Mouse (Mus musculus) MEL (cell line): ENCODE results near the gene Gabbr2. TPM values are rescaled to one million over a fixed set of nuclear protein-coding genes. Genes with fewer than 3 reads are reported as not detected.

Experiments
- DNase-seq: peaks from one replicate; pipeline ENCODE4 v3.0.0; 2011; ENCODE audit warnings: low read depth, low spot score
- H3K27ac ChIP-seq: 2 replicates; pipeline ENCODE4 v1.5.1; 2012; ENCODE audit warnings: low read depth, mild to moderate bottlenecking, control low read depth, low read length, moderate library complexity; ENCODE audit not compliant: control insufficient read depth
- H3K27me3 ChIP-seq, 2 experiments: fragments of 150-350 bp in 1 of 2; sonication (generic) in 1 of 2; 2 replicates each; pipeline ENCODE4 v1.6.1; 2012; ENCODE audit warnings: low read length in 2 of 2, mild to moderate bottlenecking in 2 of 2, improper control_type of control experiment in 1 of 2, moderate library complexity in 1 of 2; ENCODE audit not compliant: insufficient read depth in 2 of 2, control insufficient read depth in 1 of 2
- H3K36me3 ChIP-seq, 2 experiments: 2 replicates each; pipeline ENCODE4 v1.6.1; 2012 to 2014; ENCODE audit warnings: low read length in 2 of 2, improper control_type of control experiment in 1 of 2, inconsistent platforms in 1 of 2, mild to moderate bottlenecking in 1 of 2; ENCODE audit not compliant: insufficient read depth in 2 of 2, control insufficient read depth in 1 of 2
- H3K4me1 ChIP-seq, 2 experiments: fragments of 150-350 bp in 1 of 2; sonication (generic) in 1 of 2; 2 replicates each; pipeline ENCODE4 v1.6.1; 2012; ENCODE audit warnings: low read length in 2 of 2, improper control_type of control experiment in 1 of 2, mild to moderate bottlenecking in 1 of 2; ENCODE audit not compliant: insufficient read depth in 2 of 2, control insufficient read depth in 1 of 2
- H3K4me3 ChIP-seq, 2 experiments: fragments of 150-350 bp in 1 of 2; sonication (generic) in 1 of 2; 2 replicates each; pipeline ENCODE4 v1.5.1; 2012; ENCODE audit warnings: low read depth in 2 of 2, low read length in 2 of 2, mild to moderate bottlenecking in 2 of 2, moderate library complexity in 2 of 2, control low read depth in 1 of 2, improper control_type of control experiment in 1 of 2; ENCODE audit not compliant: control insufficient read depth in 1 of 2, insufficient read depth in 1 of 2
- H3K79me2 ChIP-seq: 2 replicates; pipeline ENCODE4 v1.6.1; 2012; ENCODE audit warnings: mild to moderate bottlenecking, low read length, moderate library complexity; ENCODE audit not compliant: control insufficient read depth, poor library complexity, insufficient read depth
- H3K9ac ChIP-seq: 2 replicates; pipeline ENCODE4 v1.6.1; 2012; ENCODE audit warnings: low read depth, mild to moderate bottlenecking, control low read depth, low read length, moderate library complexity; ENCODE audit not compliant: control insufficient read depth, poor library complexity, severe bottlenecking
- H3K9me3 ChIP-seq: fragments of 150-350 bp; sonication (generic); replicated peaks from 2 replicates; pipeline ENCODE4 v1.6.1; 2012; ENCODE audit warnings: mild to moderate bottlenecking, low read length, improper control_type of control experiment, moderate library complexity; ENCODE audit not compliant: insufficient read depth
- BHLHE40 ChIP-seq: IDR thresholded peaks from 2 replicates; pipeline ENCODE4 v1.6.1; 2012; ENCODE audit warnings: low read depth, mild to moderate bottlenecking, inconsistent platforms, low read length, improper control_type of control experiment, borderline replicate concordance
- CHD1 ChIP-seq: IDR thresholded peaks from 2 replicates; pipeline ENCODE4 v1.6.1; 2012; ENCODE audit warnings: low read depth, mild to moderate bottlenecking, inconsistent platforms, low read length, improper control_type of control experiment
- CHD2 ChIP-seq: IDR thresholded peaks from 2 replicates; pipeline ENCODE4 v1.6.1; 2011; ENCODE audit warnings: low read length, improper control_type of control experiment
- CTCF ChIP-seq, 3 experiments: IDR thresholded peaks in 2 of 3; conservative IDR thresholded peaks in 1 of 3; 2 replicates each; pipeline ENCODE4 v1.5.1; 2011 to 2012; ENCODE audit warnings: low read length in 3 of 3, low read depth in 2 of 3, mild to moderate bottlenecking in 2 of 3, improper control_type of control experiment in 1 of 3, inconsistent platforms in 1 of 3, mixed read lengths in 1 of 3, moderate library complexity in 1 of 3; ENCODE audit not compliant: control insufficient read depth in 1 of 3, insufficient read depth in 1 of 3, poor library complexity in 1 of 3, severe bottlenecking in 1 of 3
- EP300 ChIP-seq, 2 experiments: IDR thresholded peaks; 2 replicates each; pipeline ENCODE4 v1.6.1; 2011; ENCODE audit warnings: improper control_type of control experiment in 2 of 2, low read length in 2 of 2, low read depth in 1 of 2, mild to moderate bottlenecking in 1 of 2
- ETS1 ChIP-seq: IDR thresholded peaks from 2 replicates; pipeline ENCODE4 v1.6.1; 2012; ENCODE audit warnings: low read depth, mild to moderate bottlenecking, inconsistent platforms, low read length, improper control_type of control experiment, moderate library complexity
- GATA1 ChIP-seq: IDR thresholded peaks from 2 replicates; pipeline ENCODE4 v1.6.1; 2011; ENCODE audit warnings: low read depth, low read length, improper control_type of control experiment
- KAT2A ChIP-seq: conservative IDR thresholded peaks from 2 replicates; pipeline ENCODE4 v1.6.1; 2012; ENCODE audit warnings: low read depth, low read length, improper control_type of control experiment, inconsistent platforms
- MAFK ChIP-seq: IDR thresholded peaks from 2 replicates; pipeline ENCODE4 v1.6.1; 2011; ENCODE audit warnings: low read depth, mild to moderate bottlenecking, low read length, improper control_type of control experiment, borderline replicate concordance
- MAX ChIP-seq: IDR thresholded peaks from 2 replicates; pipeline ENCODE4 v1.6.1; 2011; ENCODE audit warnings: low read length, improper control_type of control experiment
- MAZ ChIP-seq: IDR thresholded peaks from 2 replicates; pipeline ENCODE4 v1.6.1; 2012; ENCODE audit warnings: low read depth, mild to moderate bottlenecking, inconsistent platforms, low read length, improper control_type of control experiment
- MXI1 ChIP-seq: IDR thresholded peaks from 2 replicates; pipeline ENCODE4 v1.6.1; 2011; ENCODE audit warnings: mild to moderate bottlenecking, low read depth, low read length, improper control_type of control experiment
- MYB ChIP-seq: IDR thresholded peaks from 2 replicates; pipeline ENCODE4 v1.6.1; 2011; ENCODE audit warnings: mild to moderate bottlenecking, low read depth, low read length, improper control_type of control experiment
- MYC ChIP-seq: IDR thresholded peaks from 2 replicates; pipeline ENCODE4 v1.6.1; 2011; ENCODE audit warnings: low read depth, mild to moderate bottlenecking, low read length, improper control_type of control experiment, moderate library complexity
- NELFE ChIP-seq: IDR thresholded peaks from 2 replicates; pipeline ENCODE4 v1.6.1; 2011; ENCODE audit warnings: low read depth, low read length, improper control_type of control experiment
- NRF1 ChIP-seq: IDR thresholded peaks from 2 replicates; pipeline ENCODE4 v1.6.1; 2014; ENCODE audit warnings: low read depth, mild to moderate bottlenecking, inconsistent platforms, low read length, improper control_type of control experiment, moderate library complexity; ENCODE audit not compliant: poor library complexity, insufficient read depth, severe bottlenecking
- POLR2A ChIP-seq, 2 experiments: IDR thresholded peaks; 2 replicates each; pipeline ENCODE4 v1.6.1; 2011 to 2012; ENCODE audit warnings: low read length in 2 of 2, mild to moderate bottlenecking in 2 of 2, control low read depth in 1 of 2, improper control_type of control experiment in 1 of 2, low read depth in 1 of 2, moderate library complexity in 1 of 2; ENCODE audit not compliant: control insufficient read depth in 1 of 2, insufficient read depth in 1 of 2, poor library complexity in 1 of 2
- POLR2AphosphoS5 ChIP-seq: IDR thresholded peaks from 2 replicates; pipeline ENCODE4 v1.6.1; 2012; ENCODE audit warnings: low read depth, borderline replicate concordance, mild to moderate bottlenecking, inconsistent platforms, low read length, moderate library complexity, mixed read lengths
- RAD21 ChIP-seq: IDR thresholded peaks from 2 replicates; pipeline ENCODE4 v1.6.1; 2011; ENCODE audit warnings: mild to moderate bottlenecking, low read depth, low read length, improper control_type of control experiment
- RCOR1 ChIP-seq: IDR thresholded peaks from 2 replicates; pipeline ENCODE4 v1.6.1; 2012; ENCODE audit warnings: low read depth, mild to moderate bottlenecking, inconsistent platforms, low read length, improper control_type of control experiment
- SIN3A ChIP-seq: IDR thresholded peaks from 2 replicates; pipeline ENCODE4 v1.6.1; 2012; ENCODE audit warnings: low read length, improper control_type of control experiment, inconsistent platforms
- SMC3 ChIP-seq: IDR thresholded peaks from 2 replicates; pipeline ENCODE4 v1.6.1; 2011; ENCODE audit warnings: low read depth, low read length, improper control_type of control experiment
- TAL1 ChIP-seq: IDR thresholded peaks from 2 replicates; pipeline ENCODE4 v1.6.1; 2012; ENCODE audit warnings: mild to moderate bottlenecking, inconsistent platforms, low read length, moderate library complexity, mixed read lengths
- TBP ChIP-seq: IDR thresholded peaks from 2 replicates; pipeline ENCODE4 v1.8.0; 2011; ENCODE audit warnings: low read depth, low read length, improper control_type of control experiment
- USF1 ChIP-seq: IDR thresholded peaks from 2 replicates; pipeline ENCODE4 v1.6.1; 2014; ENCODE audit warnings: low read depth, mild to moderate bottlenecking, inconsistent platforms, low read length, improper control_type of control experiment, moderate library complexity
- ZNF384 ChIP-seq: IDR thresholded peaks from 2 replicates; pipeline ENCODE4 v1.6.1; 2012; ENCODE audit warnings: low read depth, mild to moderate bottlenecking, inconsistent platforms, low read length, improper control_type of control experiment
- polyA plus RNA-seq, 2 experiments: library from polyadenylated mRNA; stranded (reverse) in 1 of 2; unstranded in 1 of 2; fragments of >175 nt in 1 of 2; fragments of >200 nt in 1 of 2; gene quantifications; 2 replicates each; pipeline versions ENCODE4 v1.2.1 to v1.2.4; 2012; ENCODE audit warnings: low replicate concordance in 2 of 2, low read depth in 1 of 2; ENCODE audit not compliant: insufficient read length in 2 of 2, insufficient read depth in 1 of 2, missing spikeins in 1 of 2
- total RNA-seq: library from RNA; depleted of rRNA; stranded (reverse); fragments of 300-350 nt; gene quantifications from 2 replicates; pipeline ENCODE4 v1.2.3, GENCODE M21; 2012

Gabbr2 gene
- total and polyA plus RNA-seq, 3 experiments: not detected

GRCm38 (mm10) chr4:46860586-46860985, 131.1 kb downstream of the Gabbr2 start:
- Histone ChIP-seq H3K27me3 (no peaks in the 10 kb centered on the region), H3K4me1 (peaks cover 7 to 23% of the 10 kb centered on the region in 2 experiments), H3K4me3 (no peak overlapping the region), H3K36me3 (peaks cover 0 to 25% of the 10 kb centered on the region in 2 experiments; a peak in 2 of 4 replicates), H3K79me2 (peaks cover 9% of the 10 kb centered on the region), H3K9me3 (no peaks in the 10 kb centered on the region), H3K27ac (no peak overlapping the region)
- DNase-seq: no peak
- TF ChIP-seq SIN3A (no peak), MYC (no peak), POLR2AphosphoS5 (no peak), CHD1 (no peak), GATA1 (no peak), KAT2A (no peak), EP300 (IDR thresholded peaks at IDR 0.05; ENCODE audit: low read depth in 1 of 2, low read length in 2 of 2) (no peak), MAFK (no peak), CHD2 (no peak), MXI1 (no peak), MAX (no peak), ZNF384 (no peak), TAL1 (no peak), USF1 (no peak), CTCF (IDR thresholded peaks at IDR 0.05 in 2 of 3, conservative IDR thresholded peaks at IDR 0.05 in 1 of 3; ENCODE audit: control insufficient read depth in 1 of 3, insufficient read depth in 1 of 3, low read depth in 2 of 3, low read length in 3 of 3, poor library complexity in 1 of 3, severe bottlenecking in 1 of 3) (no peak), NRF1 (no peak), RAD21 (no peak), NELFE (no peak), ETS1 (no peak)
- TF ChIP-seq, all 39 proteins: peak for 0
- H3K9ac ChIP-seq: no peak overlapping the region

- Histone ChIP-seq H3K79me2 (peaks cover 19% of the 10 kb centered on the region), H3K4me1 (peaks cover 7 to 24% of the 10 kb centered on the region in 2 experiments), H3K9me3 (no peaks in the 10 kb centered on the region), H3K4me3 (no peak overlapping the region), H3K27me3 (no peaks in the 10 kb centered on the region), H3K27ac (no peak overlapping the region)
- no peak for DNase-seq
- TF ChIP-seq SMC3 (no peak), MAZ (no peak), MYC (no peak), BHLHE40 (no peak), MXI1 (no peak), MYB (no peak), TBP (no peak), RAD21 (no peak), POLR2A (IDR thresholded peaks at IDR 0.05; ENCODE audit: control insufficient read depth in 1 of 2, insufficient read depth in 1 of 2, low read depth in 1 of 2, low read length in 2 of 2, poor library complexity in 1 of 2) (no peak), RCOR1 (no peak), USF1 (no peak), ETS1 (no peak)
- TF ChIP-seq, all 39 proteins: peak for 0
- Histone ChIP-seq H3K9ac (no peak overlapping the region), H3K36me3 (peaks cover 0 to 25% of the 10 kb centered on the region in 2 experiments; a peak in 2 of 4 replicates)
These were observed 132.8 kb downstream of the Gabbr2 start for GRCm38 (mm10) chr4:46858899-46859298.
